Mouse (Mus musculus) neutrophil, adult 83 days (primary cell): ENCODE results near the gene Mlxip. TPM values are rescaled to one million over a fixed set of nuclear protein-coding genes. Genes with fewer than 3 reads are reported as not detected.

Experiments
- total RNA-seq, 2 experiments: library from RNA; stranded (reverse); gene quantifications; one replicate each; pipeline ENCODE4 v1.2.4; 2023

Gene Mlxip
- 10 to 100 TPM; 36.5 to 38.2 TPM for total RNA-seq

GRCm38 (mm10) chr5:123394303-123394956, at the start of gene Mlxip:
Gene Mlxip (plus strand): TSS chr5:123394798.

GRCm38 (mm10) chr5:123489112-123489785, 94.7 kb downstream of the Mlxip start, which contains the start of the genes Lrrc43 and Il31:
Gene Lrrc43 (plus strand): TSS chr5:123489305.
Gene Il31 (minus strand): TSS chr5:123489489.

Other genes with a start within 250 kb of the Mlxip start
- gene Psmd9, start 225.4 kb upstream of the Mlxip start, total RNA-seq, result 10 to 100 TPM; 14.0 to 17.0 TPM
- not detected for gene Hpd, start 212.1 kb upstream of the Mlxip start, total RNA-seq
- gene Wdr66, start 142.7 kb upstream of the Mlxip start, total RNA-seq, result under 1 TPM; 0.13 to 0.15 TPM
- 1 to 10 TPM; 5.6 to 8.2 TPM for gene Bcl7a, start 51.0 kb upstream of the Mlxip start, total RNA-seq
- gene Lrrc43, start 94.5 kb downstream of the Mlxip start, total RNA-seq, result not detected
- gene Il31, start 94.7 kb downstream of the Mlxip start, total RNA-seq, result not detected
- not detected for gene B3gnt4, start 115.7 kb downstream of the Mlxip start, total RNA-seq
- 10 to 100 TPM; 23.9 to 27.1 TPM for gene Diablo, start 129.4 kb downstream of the Mlxip start, total RNA-seq
- gene Gm49027, start 130.7 kb downstream of the Mlxip start, total RNA-seq, result 1 to 10 TPM; 1.4 to 2.4 TPM
- 10 to 100 TPM; 26.2 to 27.9 TPM for gene Vps33a, start 178.2 kb downstream of the Mlxip start, total RNA-seq